Mouse (Mus musculus) CH12.LX (cell line): ENCODE results near the gene Nrn1l.

Experiments
- CTCF ChIP-seq, 2 experiments: IDR thresholded peaks in 1 of 2; conservative IDR thresholded peaks in 1 of 2; 2 replicates each; pipeline ENCODE4 v1.5.1; 2011 to 2012; ENCODE audit warnings: low read depth in 2 of 2, low read length in 2 of 2, improper control_type of control experiment in 1 of 2, inconsistent platforms in 1 of 2, mild to moderate bottlenecking in 1 of 2, moderate library complexity in 1 of 2
- POLR2A ChIP-seq: IDR thresholded peaks from 2 replicates; pipeline ENCODE4 v1.6.1; 2011; ENCODE audit warnings: low read depth, mild to moderate bottlenecking, improper control_type of control experiment, low read length
- RCOR1 ChIP-seq: conservative IDR thresholded peaks from 2 replicates; pipeline ENCODE4 v1.6.1; 2012; ENCODE audit warnings: low read depth, mild to moderate bottlenecking, inconsistent platforms, low read length, improper control_type of control experiment

DNA sequence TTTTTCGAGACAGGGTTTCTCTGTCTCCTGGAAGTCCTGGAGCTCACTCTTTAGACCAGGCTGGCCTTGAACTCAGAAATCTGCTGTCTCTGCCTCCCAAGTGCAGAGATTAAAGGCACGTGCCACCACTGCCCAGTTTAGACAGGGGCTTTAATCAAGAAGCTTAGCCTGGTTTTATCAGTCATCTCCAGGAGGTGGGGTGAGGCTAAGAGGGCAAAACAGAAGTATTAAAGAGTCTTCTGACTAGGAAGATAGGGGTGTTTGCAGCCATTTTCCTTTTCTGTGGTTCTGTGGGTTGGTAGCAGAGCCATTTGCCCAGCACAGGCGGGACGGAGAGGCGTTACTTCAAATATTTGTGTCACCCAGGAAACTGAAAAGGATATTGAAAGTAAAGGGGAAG is 34.1 kb upstream of the Nrn1l start:
- no peak for TF ChIP-seq POLR2A
- TF ChIP-seq RCOR1, result no peak
- no peak for TF ChIP-seq CTCF (conservative IDR thresholded peaks at IDR 0.05 in 1 of 2, IDR thresholded peaks at IDR 0.05 in 1 of 2; ENCODE audit: low read depth in 2 of 2, low read length in 2 of 2)
